1 mouse cellular context compared by ENCODE assay signal in the genomic region with DNA sequence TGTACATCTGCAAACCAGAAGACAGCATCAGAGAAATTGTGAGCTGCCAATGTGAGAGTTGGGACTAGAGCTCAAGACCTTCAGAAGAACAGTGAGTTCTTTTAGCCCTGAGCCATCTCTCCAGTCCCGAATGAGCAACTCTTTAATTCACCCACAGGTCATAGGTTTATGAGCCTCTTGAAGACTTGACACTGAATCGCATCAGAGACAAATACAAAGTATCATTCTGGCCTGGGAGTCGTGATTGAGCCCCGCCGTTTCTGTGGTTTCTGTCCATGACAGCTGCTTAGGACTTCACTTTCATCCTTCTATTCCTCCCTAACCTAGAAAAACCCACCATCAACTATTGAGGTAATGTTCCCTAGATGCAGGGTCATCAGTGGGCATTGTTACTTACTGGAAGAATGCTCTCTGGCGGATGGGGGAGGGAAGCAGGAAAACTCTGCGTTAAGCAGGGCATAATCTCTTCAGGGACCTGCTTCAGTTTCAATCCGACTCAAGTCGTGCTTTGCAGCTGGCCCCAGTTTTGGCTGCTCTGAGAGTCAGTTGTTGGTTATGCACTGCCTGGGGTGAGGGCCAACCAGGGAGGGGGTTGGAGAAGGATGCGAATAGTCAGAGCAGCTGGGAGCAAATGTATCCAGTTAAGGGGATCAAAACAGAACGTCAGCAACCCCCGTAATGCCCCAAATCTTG.
TF ChIP-seq lines count a peak whose summit lies in the region.

No protein-coding gene starts in this region.

TF ChIP-seq in CH12.LX, 34 proteins besides CTCF, POLR2A, EP300 and RAD21:
- TF ChIP-seq IRF4 (IDR thresholded peaks at IDR 0.05; ENCODE audit: low read depth, low read length) = peak; percentile 16; the same call in 1 of the 2 replicates
- no peak for TF ChIP-seq USF2 (conservative IDR thresholded peaks at IDR 0.05; ENCODE audit: low read depth, low read length)
